Mouse (Mus musculus) neural tube, embryonic 13.5 days (tissue): ENCODE measurements at regions not wholly inside any gene's neighbourhood (a gene's known extent, or its start where the extent isn't known, plus 50 kb on each side); places are given as distances from the start of the nearest gene placed in this dataset.

Source experiments
- ATAC-seq: fragments of 200-750 bp; cut with Nextera tagmentation; 2 replicates; pipeline ENCODE4 v1.8.0; 2017; ENCODE audit warnings: low read depth, mild to moderate bottlenecking, moderate TSS enrichment, moderate library complexity
- H3K27ac ChIP-seq: fragments of 300-500 bp; sonication (generic); replicated peaks from 2 replicates; pipeline ENCODE4 v1.5.1; 2015; ENCODE audit warnings: moderate library complexity, mild to moderate bottlenecking, inconsistent platforms
- H3K27me3 ChIP-seq: fragments of 300-500 bp; sonication (generic); 2 replicates; pipeline ENCODE4 v1.6.1; 2015; ENCODE audit warnings: mild to moderate bottlenecking, inconsistent platforms
- H3K36me3 ChIP-seq: fragments of 300-500 bp; sonication (generic); 2 replicates; pipeline ENCODE4 v1.6.1; 2015; ENCODE audit warnings: mild to moderate bottlenecking, inconsistent platforms
- H3K4me1 ChIP-seq: fragments of 300-500 bp; sonication (generic); replicated peaks from 2 replicates; pipeline ENCODE4 v1.6.1; 2015; ENCODE audit warnings: inconsistent platforms
- H3K4me2 ChIP-seq: fragments of 300-500 bp; sonication (generic); 2 replicates; pipeline ENCODE4 v1.6.1; 2015; ENCODE audit warnings: inconsistent platforms, mild to moderate bottlenecking, moderate library complexity
- H3K4me3 ChIP-seq: fragments of 300-500 bp; sonication (generic); 2 replicates; pipeline ENCODE4 v1.5.1; 2015; ENCODE audit warnings: mild to moderate bottlenecking, inconsistent platforms
- H3K9ac ChIP-seq: fragments of 300-500 bp; sonication (generic); 2 replicates; pipeline ENCODE4 v1.6.1; 2015; ENCODE audit warnings: moderate library complexity, mild to moderate bottlenecking, inconsistent platforms
- H3K9me3 ChIP-seq: fragments of 300-500 bp; sonication (generic); 2 replicates; pipeline ENCODE4 v1.6.1; 2016; ENCODE audit warnings: inconsistent platforms
- WGBS: fragments of 180-500 bp; shearing (Covaris S2); methylation state at CpG from one replicate; pipeline ENCODE4 v1.1.7; 2015; 5-methylcytosine and 5-hydroxymethylcytosine counted together

GRCm38 (mm10) chr10:96756355-96757084 lies 139.7 kb downstream of the Btg1 start:
- H3K4me3 ChIP-seq: no peak overlapping the region
- peaks cover 27% of the 10 kb centered on the region for H3K4me1 ChIP-seq
- H3K9ac ChIP-seq: no peak overlapping the region
- H3K9me3 ChIP-seq: no peaks in the 10 kb centered on the region
- no peak overlapping the region for H3K27ac ChIP-seq
- no peaks in the 10 kb centered on the region for H3K27me3 ChIP-seq
- H3K4me2 ChIP-seq: no peak overlapping the region
- no peak for ATAC-seq
- H3K36me3 ChIP-seq: no peaks in the 10 kb centered on the region
- WGBS: 60% methylated on average over 5 of the region's 5 CpGs

GRCm38 (mm10) chr10:96757311-96757710 lies 140.5 kb downstream of the Btg1 start:
- no peaks in the 10 kb centered on the region for H3K36me3 ChIP-seq
- no peak overlapping the region for H3K27ac ChIP-seq
- 88% methylated on average over 1 of the region's 1 CpGs for WGBS
- H3K4me2 ChIP-seq: no peak overlapping the region
- no peaks in the 10 kb centered on the region for H3K9me3 ChIP-seq
- peaks cover 20% of the 10 kb centered on the region for H3K4me1 ChIP-seq
- H3K9ac ChIP-seq: no peak overlapping the region
- no peaks in the 10 kb centered on the region for H3K27me3 ChIP-seq
- ATAC-seq: no peak
- H3K4me3 ChIP-seq: no peak overlapping the region

GRCm38 (mm10) chr10:96761601-96762000 lies 144.8 kb downstream of the Btg1 start:
- no peaks in the 10 kb centered on the region for H3K9me3 ChIP-seq
- no peak overlapping the region for H3K4me2 ChIP-seq
- H3K4me1 ChIP-seq: no peaks in the 10 kb centered on the region
- no peak overlapping the region for H3K27ac ChIP-seq
- H3K4me3 ChIP-seq: no peak overlapping the region
- H3K27me3 ChIP-seq: no peaks in the 10 kb centered on the region
- no peak overlapping the region for H3K9ac ChIP-seq
- no peak for ATAC-seq
- WGBS: 85% methylated on average over 8 of the region's 8 CpGs
- no peaks in the 10 kb centered on the region for H3K36me3 ChIP-seq

- no peak for ATAC-seq
- WGBS: 92% methylated on average over 5 of the region's 5 CpGs
These were observed 148.8 kb downstream of the Btg1 start for GRCm38 (mm10) chr10:96765626-96766025.

GRCm38 (mm10) chr10:96778220-96778619 lies 161.4 kb downstream of the Btg1 start:
- WGBS: 89% methylated on average over 1 of the region's 1 CpGs
- no peaks in the 10 kb centered on the region for H3K27me3 ChIP-seq
- H3K4me1 ChIP-seq: 0 out of 2 replicates have a peak, but pooled peaks cover 2% of the 10 kb centered on the region
- no peaks in the 10 kb centered on the region for H3K36me3 ChIP-seq
- no peak for ATAC-seq
- H3K9ac ChIP-seq: no peak overlapping the region
- no peaks in the 10 kb centered on the region for H3K9me3 ChIP-seq
- H3K4me2 ChIP-seq: no peak overlapping the region
- H3K4me3 ChIP-seq: no peak overlapping the region
- H3K27ac ChIP-seq: no peak overlapping the region

More at GRCm38 (mm10) chr10:96765626-96766025, 148.8 kb downstream of the Btg1 start:
- Histone ChIP-seq H3K27me3 (no peaks in the 10 kb centered on the region), H3K4me3 (no peak overlapping the region), H3K27ac (no peak overlapping the region), H3K4me1 (no peaks in the 10 kb centered on the region), H3K4me2 (no peak overlapping the region), H3K9me3 (no peaks in the 10 kb centered on the region), H3K9ac (no peak overlapping the region), H3K36me3 (no peaks in the 10 kb centered on the region)

- no peaks in the 10 kb centered on the region for H3K27me3 ChIP-seq
- H3K36me3 ChIP-seq: no peaks in the 10 kb centered on the region
- H3K4me1 ChIP-seq: 0 out of 2 replicates have a peak, but pooled peaks cover 2% of the 10 kb centered on the region
- H3K4me3 ChIP-seq: no peak overlapping the region
- WGBS: 89% methylated on average over 5 of the region's 5 CpGs
- no peak for ATAC-seq
- H3K4me2 ChIP-seq: no peak overlapping the region
- no peak overlapping the region for H3K9ac ChIP-seq
- H3K9me3 ChIP-seq: no peaks in the 10 kb centered on the region
- H3K27ac ChIP-seq: no peak overlapping the region
These were observed 167.2 kb downstream of the Btg1 start for GRCm38 (mm10) chr10:96783966-96784365.

GRCm38 (mm10) chr10:96786903-96787571 lies 170.2 kb downstream of the Btg1 start:
- H3K4me1 ChIP-seq: no peaks in the 10 kb centered on the region
- H3K4me3 ChIP-seq: no peak overlapping the region

GRCm38 (mm10) chr10:96787572-96787946 lies 170.8 kb downstream of the Btg1 start:
- Histone ChIP-seq H3K27ac (no peak overlapping the region), H3K27me3 (no peaks in the 10 kb centered on the region), H3K4me3 (no peak overlapping the region), H3K4me1 (no peaks in the 10 kb centered on the region), H3K9me3 (no peaks in the 10 kb centered on the region), H3K36me3 (no peaks in the 10 kb centered on the region), H3K4me2 (no peak overlapping the region), H3K9ac (no peak overlapping the region)
- WGBS: 86% methylated on average over 1 of the region's 1 CpGs
- no peak for ATAC-seq

More at GRCm38 (mm10) chr10:96786903-96787571, 170.2 kb downstream of the Btg1 start:
- Histone ChIP-seq H3K9me3 (no peaks in the 10 kb centered on the region), H3K4me2 (no peak overlapping the region), H3K36me3 (no peaks in the 10 kb centered on the region), H3K9ac (no peak overlapping the region), H3K27me3 (no peaks in the 10 kb centered on the region), H3K27ac (no peak overlapping the region)
- WGBS: 54% methylated on average over 8 of the region's 8 CpGs
- ATAC-seq: no peak

GRCm38 (mm10) chr10:96788352-96789016 lies 171.7 kb downstream of the Btg1 start:
- Histone ChIP-seq H3K27ac (no peak overlapping the region), H3K4me3 (no peak overlapping the region), H3K4me1 (no peaks in the 10 kb centered on the region), H3K9ac (no peak overlapping the region), H3K27me3 (no peaks in the 10 kb centered on the region), H3K36me3 (no peaks in the 10 kb centered on the region), H3K4me2 (no peak overlapping the region), H3K9me3 (no peaks in the 10 kb centered on the region)
- ATAC-seq: no peak
- 83% methylated on average over 8 of the region's 8 CpGs for WGBS

- Histone ChIP-seq H3K4me1 (no peaks in the 10 kb centered on the region), H3K36me3 (no peaks in the 10 kb centered on the region), H3K9me3 (no peaks in the 10 kb centered on the region), H3K4me2 (no peak overlapping the region), H3K9ac (no peak overlapping the region), H3K27me3 (no peaks in the 10 kb centered on the region), H3K4me3 (no peak overlapping the region), H3K27ac (no peak overlapping the region)
- no peak for ATAC-seq
- WGBS: 74% methylated on average over 6 of the region's 6 CpGs
These were observed 180.3 kb downstream of the Btg1 start for GRCm38 (mm10) chr10:96797116-96797515.

- no peaks in the 10 kb centered on the region for H3K36me3 ChIP-seq
- no peak overlapping the region for H3K4me3 ChIP-seq
- peaks cover 12% of the 10 kb centered on the region for H3K4me1 ChIP-seq
- no peak overlapping the region for H3K4me2 ChIP-seq
- no peaks in the 10 kb centered on the region for H3K9me3 ChIP-seq
- WGBS: 90% methylated on average over 3 of the region's 3 CpGs
- no peak for ATAC-seq
- H3K9ac ChIP-seq: no peak overlapping the region
- no peaks in the 10 kb centered on the region for H3K27me3 ChIP-seq
- no peak overlapping the region for H3K27ac ChIP-seq
These were observed 184.0 kb downstream of the Btg1 start for GRCm38 (mm10) chr10:96800801-96801200.

GRCm38 (mm10) chr10:96804030-96804784 lies 187.4 kb downstream of the Btg1 start:
- ATAC-seq: no peak
- WGBS: 9% methylated on average over 7 of the region's 7 CpGs
- no peaks in the 10 kb centered on the region for H3K9me3 ChIP-seq

More at GRCm38 (mm10) chr10:96804030-96804784, 187.4 kb downstream of the Btg1 start:
- Histone ChIP-seq H3K4me1 (peaks cover 12% of the 10 kb centered on the region), H3K27me3 (no peaks in the 10 kb centered on the region), H3K4me3 (no peak overlapping the region), H3K4me2 (no peak overlapping the region), H3K27ac (no peak overlapping the region), H3K9ac (no peak overlapping the region), H3K36me3 (no peaks in the 10 kb centered on the region)
